Mouse (Mus musculus) lung, adult 2 months (tissue): ENCODE measurements around the gene Ndufaf4. TPM values are rescaled to one million over a fixed set of nuclear protein-coding genes. Genes with fewer than 3 reads are reported as not detected.

ENCODE experiments used
- DNase-seq: peaks from one replicate; pipeline ENCODE4 v3.0.0; 2022
- H3K4me1 ChIP-seq: fragments of 200-500 bp; 2 replicates; pipeline ENCODE4 v1.6.1; 2011; ENCODE audit warnings: low read length; ENCODE audit not compliant: control insufficient read depth, insufficient read depth
- H3K4me3 ChIP-seq: fragments of 200-500 bp; replicated peaks from 2 replicates; pipeline ENCODE3; 2011; ENCODE audit warnings: low read depth, mild to moderate bottlenecking, control low read depth, low read length; ENCODE audit errors: extremely low read depth
- CTCF ChIP-seq: fragments of 200-500 bp; IDR thresholded peaks from 2 replicates; pipeline ENCODE4 v1.5.1; 2011; ENCODE audit warnings: mild to moderate bottlenecking, low read length, control low read depth; ENCODE audit not compliant: insufficient read depth
- POLR2A ChIP-seq: fragments of 200-500 bp; IDR thresholded peaks from 2 replicates; pipeline ENCODE4 v1.6.1; 2011; ENCODE audit warnings: low read depth, mild to moderate bottlenecking, control low read depth, low read length, borderline replicate concordance; ENCODE audit errors: extremely low read depth
- WGBS: fragments of 180-500 bp; shearing (Covaris S2); methylation state at CpG from one replicate; pipeline ENCODE4 v1.1.7; 2018; 5-methylcytosine and 5-hydroxymethylcytosine counted together
- polyA plus RNA-seq: library from polyadenylated mRNA; depleted of rRNA; stranded (reverse); fragments of >200 nt; gene quantifications from 2 replicates; pipeline ENCODE4 v1.2.3, GENCODE M21; 2012; rRNA removed

The Ndufaf4 gene
- polyA plus RNA-seq, 1 experiment: 2.0 TPM

DNA sequence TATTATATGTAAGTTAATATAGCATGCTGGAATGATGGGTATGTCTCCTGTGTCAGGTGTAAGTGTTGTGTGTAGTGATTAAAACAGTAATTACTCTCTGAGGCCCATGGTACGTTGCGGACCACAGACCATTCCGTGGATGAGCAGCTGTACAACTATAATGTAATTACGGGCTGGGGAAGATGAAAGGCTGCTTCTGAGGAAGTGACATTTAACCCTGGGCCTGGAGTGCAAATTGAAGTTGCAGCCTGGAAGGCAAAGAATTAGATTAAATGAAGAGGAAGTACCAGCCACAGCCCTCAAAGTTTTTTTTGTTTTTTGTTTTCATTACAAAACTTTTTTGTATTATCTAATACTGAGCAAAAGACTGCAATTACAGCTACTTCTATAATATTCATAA, 1.3 kb downstream of the Ndufaf4 start:
- Histone ChIP-seq H3K4me1 (peaks cover 4% of the 10 kb centered on the region), H3K4me3 (no peak overlapping the region)
- TF ChIP-seq CTCF: no peak
- no peak for TF ChIP-seq POLR2A
- DNase-seq: no peak
- WGBS: 27% methylated on average over 4 of the region's 4 CpGs

DNA sequence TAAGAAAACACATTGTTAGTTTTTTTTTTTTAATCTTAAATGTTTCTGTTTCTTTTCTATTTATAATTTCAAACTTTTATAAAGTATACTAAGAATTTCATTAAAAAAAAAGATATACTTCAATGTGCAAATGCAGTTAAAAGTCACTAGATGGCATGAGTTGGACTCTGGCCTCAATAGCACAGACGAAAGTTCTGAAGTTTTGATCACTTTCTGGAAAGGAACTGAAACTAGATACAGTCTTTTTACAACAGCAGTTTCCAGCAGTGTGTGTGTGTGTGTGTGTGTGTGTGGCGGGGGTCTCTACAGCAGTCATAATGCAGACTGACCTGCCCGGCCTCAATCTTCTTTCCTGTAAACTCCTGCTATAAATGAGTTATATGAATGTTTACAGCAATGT, 9.9 kb downstream of the Ndufaf4 start:
- DNase-seq: no peak
- Histone ChIP-seq H3K4me3 (no peak overlapping the region), H3K4me1 (no peaks in the 10 kb centered on the region)
- 49% methylated on average over 3 of the region's 3 CpGs for WGBS
- no peak for TF ChIP-seq POLR2A

DNA sequence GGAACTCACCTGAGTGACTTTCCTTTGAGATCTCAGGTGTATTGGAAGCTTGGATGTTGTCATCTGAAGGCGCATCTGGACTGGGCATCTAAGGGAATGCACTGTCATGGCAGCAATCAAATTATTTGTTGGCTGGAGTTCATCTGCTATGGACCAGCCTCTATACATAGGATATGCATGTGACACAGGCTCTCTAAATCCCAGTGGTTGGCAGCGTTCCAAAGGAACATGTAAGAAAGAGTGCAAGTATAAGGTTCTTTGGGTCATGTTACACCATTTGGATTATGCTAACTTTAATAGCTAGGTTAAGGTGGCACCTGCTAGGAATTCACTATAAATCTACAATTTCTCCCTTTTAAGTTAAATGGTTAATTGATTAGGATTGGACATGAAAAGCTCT, 17.7 kb downstream of the Ndufaf4 start:
- DNase-seq: no peak
- no peak overlapping the region for H3K4me3 ChIP-seq
- TF ChIP-seq POLR2A (no peak), CTCF (no peak)
- no peaks in the 10 kb centered on the region for H3K4me1 ChIP-seq
- 82% methylated on average over 2 of the region's 2 CpGs for WGBS

DNA sequence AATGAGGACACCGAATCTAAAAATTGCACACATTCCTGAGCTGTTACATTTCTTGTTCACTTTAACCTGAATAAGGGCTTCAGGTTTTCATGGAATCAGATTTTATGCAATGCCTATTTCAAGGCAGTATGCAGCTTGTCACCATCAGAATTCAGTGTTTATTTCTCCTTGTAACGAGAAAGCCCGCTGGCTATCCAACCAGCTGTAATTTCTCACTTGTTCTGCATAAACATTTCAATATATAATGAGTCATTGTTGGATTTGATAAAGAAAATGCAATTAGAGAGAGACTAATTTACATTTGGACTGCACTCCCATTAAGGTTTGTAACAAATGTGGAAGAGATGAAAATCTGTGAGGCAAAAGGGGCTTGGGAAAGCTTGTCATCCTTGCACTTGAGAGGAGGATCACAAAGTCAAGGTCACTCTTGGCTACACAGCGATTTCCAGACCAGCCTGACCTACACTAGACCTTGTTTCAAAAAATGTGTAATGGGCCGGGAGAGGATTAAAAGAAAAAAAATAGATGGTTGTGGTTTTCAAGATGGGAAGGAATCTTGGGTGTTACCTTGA, 22.2 kb downstream of the Ndufaf4 start:
- no peaks in the 10 kb centered on the region for H3K4me1 ChIP-seq
- no peak overlapping the region for H3K4me3 ChIP-seq
- WGBS: 58% methylated on average over 5 of the region's 5 CpGs
- DNase-seq: no peak
- no peak for TF ChIP-seq CTCF
- no peak for TF ChIP-seq POLR2A

DNA sequence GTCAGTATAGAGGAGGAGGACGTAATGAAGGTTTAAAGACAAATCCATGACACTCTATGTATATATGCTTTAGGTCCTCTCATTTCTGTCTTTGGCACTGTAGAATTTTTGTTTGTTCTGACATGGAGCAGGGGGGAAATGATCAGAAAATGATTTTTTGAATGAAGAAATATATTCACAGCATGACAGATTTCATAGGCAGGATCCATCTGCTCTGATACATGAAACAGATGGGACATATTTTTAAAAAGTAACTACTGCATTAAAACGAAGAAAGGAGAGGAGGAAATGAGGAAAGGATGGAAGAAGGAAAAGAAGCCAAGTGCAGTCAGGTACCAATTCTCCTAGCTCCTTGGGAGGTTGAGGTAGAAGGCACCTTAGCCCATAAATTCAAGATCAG, 26.8 kb downstream of the Ndufaf4 start:
- DNase-seq: no peak
- TF ChIP-seq CTCF (no peak), POLR2A (no peak)
- no peak overlapping the region for H3K4me3 ChIP-seq
- 54% methylated on average over 2 of the region's 2 CpGs for WGBS
- H3K4me1 ChIP-seq: no peaks in the 10 kb centered on the region

DNA sequence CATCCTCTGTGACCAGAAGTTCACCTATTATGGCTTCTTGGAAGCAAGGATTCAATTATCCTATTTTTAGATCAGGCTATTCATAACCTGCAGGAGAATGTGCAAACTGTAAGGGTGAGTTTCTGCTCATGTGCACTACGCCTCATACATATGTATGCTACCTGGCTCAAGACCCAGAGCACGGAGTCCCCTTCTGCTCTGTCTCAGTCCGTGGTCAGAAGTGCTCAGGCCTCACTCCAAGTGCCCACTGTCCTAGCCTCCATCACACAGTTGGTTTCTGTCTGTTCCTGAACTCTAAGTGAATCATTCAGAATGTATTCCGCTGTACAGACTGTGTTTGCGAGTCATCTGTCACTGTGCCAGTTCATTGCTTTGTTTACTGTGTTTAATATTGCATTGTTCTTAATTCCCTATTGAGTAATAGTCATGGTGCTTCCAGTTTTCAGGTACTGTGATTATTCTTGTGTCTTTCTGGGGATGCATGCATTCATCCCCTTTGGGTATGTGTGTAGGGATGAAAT, 30.4 kb downstream of the Ndufaf4 start:
- WGBS: 71% methylated on average over 5 of the region's 5 CpGs
- Histone ChIP-seq H3K4me1 (no peaks in the 10 kb centered on the region), H3K4me3 (no peak overlapping the region)
- TF ChIP-seq POLR2A (no peak), CTCF (no peak)
- DNase-seq: no peak

DNA sequence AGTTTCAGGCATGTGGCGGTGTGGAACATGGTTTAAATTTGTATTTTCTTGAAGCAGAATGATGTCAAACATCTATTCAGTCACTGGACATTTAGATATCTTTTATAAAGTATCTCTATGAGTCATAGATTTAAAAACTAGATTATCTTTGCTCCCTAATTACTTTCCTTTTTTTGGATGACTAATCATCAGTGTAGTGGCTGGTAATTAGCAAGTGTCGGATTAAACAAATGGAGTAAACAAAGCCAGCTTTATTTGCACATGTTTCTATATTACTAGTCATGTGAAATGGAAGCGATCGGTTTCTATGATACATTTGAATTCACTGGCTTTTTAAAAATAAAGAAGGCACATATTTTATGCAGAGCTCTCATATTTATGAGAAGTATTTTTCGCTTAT, 31.0 kb downstream of the Ndufaf4 start:
- DNase-seq: no peak
- WGBS: 85% methylated on average over 5 of the region's 5 CpGs
- TF ChIP-seq CTCF (no peak), POLR2A (no peak)
- Histone ChIP-seq H3K4me3 (no peak overlapping the region), H3K4me1 (no peaks in the 10 kb centered on the region)

DNA sequence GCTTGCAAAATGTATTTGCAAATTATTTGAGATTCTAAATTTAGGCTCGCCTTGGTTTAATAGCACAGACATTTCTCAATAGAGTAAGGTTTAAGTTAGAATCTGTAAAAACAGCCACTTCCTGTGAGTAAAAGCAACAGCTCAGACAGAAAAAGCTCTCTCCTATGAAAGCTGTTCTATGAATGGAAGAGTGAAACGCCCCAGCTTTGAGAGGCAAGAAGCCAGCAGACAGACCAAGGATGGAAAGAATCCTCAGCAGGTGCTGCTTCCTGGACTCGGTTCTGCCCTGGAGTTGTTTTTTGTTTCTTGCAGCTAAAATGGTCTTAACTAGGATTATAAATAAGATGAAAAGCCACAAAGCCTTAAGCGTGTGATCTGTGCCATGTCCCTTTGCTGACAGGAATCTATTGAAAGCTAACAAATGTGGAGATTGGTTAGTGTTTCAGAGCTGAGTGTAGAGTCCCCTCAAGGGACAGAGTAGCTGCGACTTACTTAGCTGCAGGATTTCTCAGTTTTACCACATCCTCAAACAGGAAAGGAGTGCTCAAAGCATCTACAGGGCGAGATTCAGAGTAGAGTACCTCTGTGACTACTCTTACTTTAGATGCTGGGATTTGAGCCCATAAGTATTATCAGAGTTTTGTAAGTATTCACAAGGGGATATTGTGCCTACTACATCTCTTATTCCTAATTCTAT, 45.0 kb downstream of the Ndufaf4 start:
- no peak overlapping the region for H3K4me3 ChIP-seq
- 50% methylated on average over 6 of the region's 6 CpGs for WGBS
- H3K4me1 ChIP-seq: no peaks in the 10 kb centered on the region
- TF ChIP-seq CTCF (no peak), POLR2A (no peak)
- DNase-seq: no peak

Other genes starting within 250 kb of the Ndufaf4 start
- 0.87 and 1.1 TPM in 2 replicates for gene Klhl32, start 47.0 kb upstream of the Ndufaf4 start, polyA plus RNA-seq
- 1.1 and 2.7 TPM in 2 replicates for gene Gpr63, start 68.3 kb downstream of the Ndufaf4 start, polyA plus RNA-seq